Comparison of ENCODE assay signal across 12 mouse cellular contexts in the genomic region with DNA sequence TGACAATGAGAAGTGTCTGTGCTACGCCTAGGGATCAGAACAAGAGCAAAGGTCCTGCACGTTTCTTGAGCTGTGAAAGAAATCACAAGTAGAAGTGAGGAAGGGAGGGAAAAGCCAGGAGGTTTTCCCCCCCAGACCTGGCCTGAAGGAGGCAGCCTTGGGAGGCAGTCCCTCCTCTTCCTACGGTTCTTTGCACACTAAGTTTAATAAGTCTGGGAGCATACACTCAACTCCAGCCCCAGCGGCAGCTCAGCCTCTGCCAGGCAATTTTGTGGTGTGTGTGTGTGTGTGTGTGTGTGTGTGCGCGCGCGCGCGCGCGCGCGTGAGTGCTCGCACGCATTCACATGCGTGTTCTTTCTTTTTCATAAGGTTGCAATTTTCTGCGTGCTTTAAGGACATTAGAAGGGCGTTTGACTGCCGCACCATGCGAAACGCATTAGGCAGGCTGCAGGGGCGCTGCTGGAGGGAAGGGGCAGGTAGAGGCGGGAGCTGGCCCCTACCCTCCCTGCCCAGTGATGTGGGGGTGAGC. TPM values are rescaled to one million over a fixed set of nuclear protein-coding genes. Genes with fewer than 3 reads are reported as not detected.
DNase-seq lines count a peak whose midpoint lies in the region; ATAC-seq and TF ChIP-seq lines count a peak whose summit lies in the region.
"Had no signal": no experiment of that assay in that cellular context is flagged by ENCODE, and none has a peak within 500 bp of the region (broad histone marks: within the 10 kb centered on the region; RNA-seq: fewer than 3 reads in every experiment).

No protein-coding gene starts in this region.

- in situ Hi-C loops in CH12.LX (cut with MboI; ENCODE audit: low pct_ligation_motif_present, low pct_unique_long_range_greater_than_20kb, low sequenced_read_pairs), result loop anchor here (25.0 kb wide), 1 partner anchor 515 kb away; the partner anchor contains the start of gene Ninj1

- no peak for TF ChIP-seq EP300 in CH12.LX (IDR thresholded peaks at IDR 0.05; ENCODE audit: low read length)

- H3K36me3 ChIP-seq in heart, embryonic 10.5 days, result no peaks in the 10 kb centered on the region
- H3K36me3 ChIP-seq in CH12.LX (replicated peaks in 1 of 2; ENCODE audit: control insufficient read depth in 1 of 2, insufficient read depth in 1 of 2, low read length in 1 of 2), result no peaks in the 10 kb centered on the region
- no peaks in the 10 kb centered on the region for H3K36me3 ChIP-seq in forebrain, embryonic 12.5 days (replicated peaks)
- H3K36me3 ChIP-seq in limb, embryonic 13.5 days, result no peaks in the 10 kb centered on the region

- H3K4me2 ChIP-seq in CH12.LX (ENCODE audit: insufficient read depth, low read depth, poor library complexity, severe bottlenecking), result no peak overlapping the region
- H3K4me2 ChIP-seq in forebrain, embryonic 12.5 days, result peak overlapping the region; percentile 38
- H3K4me2 ChIP-seq in limb, embryonic 13.5 days (replicated peaks), result peak overlapping the region; percentile 58

- dilution Hi-C loops in CH12.LX (cut with MboI; ENCODE audit: extremely low pct_ligation_motif_present, extremely low pct_unique_long_range_greater_than_20kb, low sequenced_read_pairs), result no loop called here

- no peak for TF ChIP-seq CTCF in CH12.LX (conservative IDR thresholded peaks at IDR 0.05 in 1 of 2, IDR thresholded peaks at IDR 0.05 in 1 of 2; ENCODE audit: low read depth in 2 of 2, low read length in 2 of 2)

- TF ChIP-seq POLR2A in CH12.LX (IDR thresholded peaks at IDR 0.05; ENCODE audit: low read depth, low read length), result no peak

- no peaks in the 10 kb centered on the region for H3K9me3 ChIP-seq in heart, embryonic 10.5 days
- peaks cover 5% of the 10 kb centered on the region for H3K9me3 ChIP-seq in CH12.LX (replicated peaks; ENCODE audit: low read length)
- H3K9me3 ChIP-seq in forebrain, embryonic 12.5 days, result no peaks in the 10 kb centered on the region
- 0 out of 2 replicates have a peak, but pooled peaks cover 4% of the 10 kb centered on the region for H3K9me3 ChIP-seq in limb, embryonic 13.5 days

- ATAC-seq in forebrain, embryonic 12.5 days (ENCODE audit: low FRiP score), result no peak
- ATAC-seq in limb, embryonic 13.5 days (ENCODE audit: low FRiP score, low read depth), result 0 out of 2 replicates have a peak, but pooled peaks have one; percentile 54
- ATAC-seq in cerebellum, adult (ENCODE audit: insufficient number of reproducible peaks, low FRiP score, low TSS enrichment), result no peak
- ATAC-seq: inflammation-experienced regulatory T-cells, adult 6 months had no signal

- no peak for TF ChIP-seq RAD21 in CH12.LX (IDR thresholded peaks at IDR 0.05; ENCODE audit: low read depth, low read length)

- no peak for DNase-seq in heart, embryonic 10.5 days (ENCODE audit: low spot score)
- DNase-seq in heart, adult 8-10 months (ENCODE audit: low spot score), result no peak
- DNase-seq in CH12.LX (ENCODE audit: extremely low read depth), result no peak
- DNase-seq in cerebellum, adult 9-11 months, result no peak
- DNase-seq in right cerebral cortex, adult 2 months (ENCODE audit: low spot score in 2 of 2), result no peak
- DNase-seq: left cerebral cortex, postnatal 4 days; thymus, adult 18-20 months had no signal

- WGBS in heart, embryonic 10.5 days, result 2% methylated on average over 24 of the region's 24 CpGs
- WGBS in forebrain, embryonic 12.5 days, result under 1% methylated on average over 24 of the region's 24 CpGs
- under 1% methylated on average over 24 of the region's 24 CpGs for WGBS in limb, embryonic 13.5 days

- H3K27ac ChIP-seq in heart, embryonic 10.5 days, result peak overlapping the region; percentile 42; the same call in 1 of the 2 replicates
- H3K27ac ChIP-seq in CH12.LX (ENCODE audit: insufficient read depth, low read depth), result no peak overlapping the region
- no peak overlapping the region for H3K27ac ChIP-seq in forebrain, embryonic 12.5 days
- no peak overlapping the region for H3K27ac ChIP-seq in limb, embryonic 13.5 days

- H3K27me3 ChIP-seq in heart, embryonic 10.5 days (ENCODE audit: insufficient read depth, poor library complexity, severe bottlenecking), result peaks cover 96% of the 10 kb centered on the region
- H3K27me3 ChIP-seq in CH12.LX (replicated peaks), result peaks cover 24% of the 10 kb centered on the region
- peaks cover 93% of the 10 kb centered on the region for H3K27me3 ChIP-seq in forebrain, embryonic 12.5 days
- H3K27me3 ChIP-seq in limb, embryonic 13.5 days, result peaks cover 92% of the 10 kb centered on the region

- no peak overlapping the region for H3K9ac ChIP-seq in CH12.LX (ENCODE audit: insufficient read depth, low read depth)
- H3K9ac ChIP-seq in forebrain, embryonic 12.5 days, result no peak overlapping the region
- peak overlapping the region; percentile 43; the same call in 1 of the 2 replicates for H3K9ac ChIP-seq in limb, embryonic 13.5 days

- peak overlapping the region; percentile 51 for H3K4me3 ChIP-seq in heart, embryonic 10.5 days
- no peak overlapping the region for H3K4me3 ChIP-seq in CH12.LX (replicated peaks in 1 of 3; ENCODE audit: low read depth in 2 of 3, low read length in 2 of 3, poor library complexity in 1 of 3)
- peak overlapping the region; percentile 16; the same call in 1 of the 2 replicates for H3K4me3 ChIP-seq in forebrain, embryonic 12.5 days (replicated peaks)
- peak overlapping the region; percentile 31 for H3K4me3 ChIP-seq in limb, embryonic 13.5 days

- peaks cover 23% of the 10 kb centered on the region for H3K4me1 ChIP-seq in heart, embryonic 10.5 days
- no peaks in the 10 kb centered on the region for H3K4me1 ChIP-seq in CH12.LX (ENCODE audit: control insufficient read depth in 1 of 2, insufficient read depth in 2 of 2)
- H3K4me1 ChIP-seq in forebrain, embryonic 12.5 days, result peaks cover 19% of the 10 kb centered on the region
- H3K4me1 ChIP-seq in limb, embryonic 13.5 days, result peaks cover 25% of the 10 kb centered on the region

- H3K79me2 ChIP-seq in CH12.LX (replicated peaks; ENCODE audit: control insufficient read depth, extremely low read depth, insufficient read depth, poor library complexity, severe bottlenecking), result no peaks in the 10 kb centered on the region

TF ChIP-seq in CH12.LX, 34 proteins besides CTCF, POLR2A, EP300 and RAD21:
- TF ChIP-seq MAX (IDR thresholded peaks at IDR 0.05; ENCODE audit: low read length), result no peak
- TF ChIP-seq NRF1 (IDR thresholded peaks at IDR 0.05; ENCODE audit: low read depth, low read length), result peak; percentile 40; the same call in 1 of the 2 replicates
TF ChIP-seq in CH12.LX: peak in this region for 1.

RNA-seq across cellular contexts. Expression of gene Barx1, which starts 9.6 kb away (rescaled TPM):
- polyA plus RNA-seq in heart, embryonic 10.5 days (2016; fragmentation: Nextera tagmentation; extraction: Ambion mirVana), result 2.6 and 11.7 TPM in 2 replicates
- not detected for total RNA-seq in heart, adult 8-10 months (2022)
- total RNA-seq in CH12.LX (2012; rRNA removed) (not detected in 2 replicates), CH12.LX (2014; rRNA removed) (not detected in 2 replicates)
- not detected in 2 replicates for polyA plus RNA-seq in CH12.LX (2012; ENCODE audit: insufficient read length, low read depth)
- 0.88 and 2.2 TPM in 2 replicates for polyA plus RNA-seq in forebrain, embryonic 12.5 days (2016; fragmentation: Nextera tagmentation; extraction: Ambion mirVana)
- polyA plus RNA-seq in limb, embryonic 13.5 days (2015; fragmentation: Nextera tagmentation; extraction: Ambion mirVana), result 2.7 and 2.9 TPM in 2 replicates
- total RNA-seq: left cerebral cortex, postnatal 4 days; neutrophil, adult 5-6 weeks had no signal
- polyA plus RNA-seq: inflammation-experienced regulatory T-cells, adult 6 months had no signal

RNA-seq across cellular contexts. Expression of gene Ptpdc1, which starts 46.9 kb away (rescaled TPM):
- 5.1 and 7.0 TPM in 2 replicates for polyA plus RNA-seq in heart, embryonic 10.5 days (2016; fragmentation: Nextera tagmentation; extraction: Ambion mirVana)
- total RNA-seq in heart, adult 8-10 months (2022), result 1 to 10 TPM; 4.7 to 5.9 (median 5.7) TPM
- total RNA-seq in CH12.LX (2012; rRNA removed) (not detected in 2 replicates), CH12.LX (2014; rRNA removed) (0.15 TPM in 1 of 2 replicates, not detected in the other)
- polyA plus RNA-seq in CH12.LX (2012; ENCODE audit: insufficient read length, low read depth), result 0.10 TPM in 1 of 2 replicates, not detected in the other
- polyA plus RNA-seq in forebrain, embryonic 12.5 days (2016; fragmentation: Nextera tagmentation; extraction: Ambion mirVana), result 16.1 and 19.3 TPM in 2 replicates
- 20.0 and 20.5 TPM in 2 replicates for polyA plus RNA-seq in limb, embryonic 13.5 days (2015; fragmentation: Nextera tagmentation; extraction: Ambion mirVana)

Comparison
In these comparisons a context has a peak if more than half of its experiments do, and no peak if none do; other contexts are left out.
1. H3K4me3 ChIP-seq: peak in heart, embryonic 10.5 days (single experiment), forebrain, embryonic 12.5 days (single experiment) and limb, embryonic 13.5 days (single experiment); none in CH12.LX (0 of 3).